Mouse (Mus musculus): ENCODE measurements around the gene Taco1. TPM values are rescaled to one million over a fixed set of nuclear protein-coding genes. Genes with fewer than 3 reads are reported as not detected.

The Taco1 gene
- total RNA-seq (2012; rRNA removed), result 12.6 and 17.4 TPM in 2 replicates

- Histone ChIP-seq H3K4me3 (ENCODE audit: insufficient read depth in 1 of 2, low read depth in 1 of 2, low read length in 2 of 2, poor library complexity in 1 of 2, severe bottlenecking in 1 of 2) (peak within 1 kb of the TSS; percentile 81 to 95), H3K27ac (ENCODE audit: insufficient read depth, low read depth, low read length, poor library complexity, severe bottlenecking) (no peak within 1 kb of the TSS)
These were observed at the start of gene Taco1 for GRCm38 (mm10) chr11:106065923-106066571. Gene Taco1, plus strand, starts transcription at chr11:106066061.

GRCm38 (mm10) chr11:106016440-106016839 is 49.4 kb upstream of the Taco1 start:
- TF ChIP-seq ZC3H11A (IDR thresholded peaks at IDR 0.05; ENCODE audit: borderline replicate concordance, low read depth, low read length) (no peak), ZNF384 (IDR thresholded peaks at IDR 0.05; ENCODE audit: low read depth, low read length) (no peak), HCFC1 (IDR thresholded peaks at IDR 0.05; ENCODE audit: borderline replicate concordance, insufficient read depth, low read length) (no peak), MAFK (IDR thresholded peaks at IDR 0.05; ENCODE audit: insufficient read depth, low read depth, low read length) (no peak), CHD2 (IDR thresholded peaks at IDR 0.05; ENCODE audit: low read depth, low read length) (no peak)
- DNase-seq (ENCODE audit: low read depth, low spot score), result no peak
- Histone ChIP-seq H3K9ac (ENCODE audit: insufficient read depth, low read depth, low read length, poor library complexity, severe bottlenecking) (no peak overlapping the region), H3K4me3 (ENCODE audit: insufficient read depth in 1 of 2, low read depth in 1 of 2, low read length in 2 of 2, poor library complexity in 1 of 2, severe bottlenecking in 1 of 2) (no peak overlapping the region), H3K9me3 (ENCODE audit: control insufficient read depth, insufficient read depth, low read depth, low read length) (no peaks in the 10 kb centered on the region), H3K4me1 (ENCODE audit: control insufficient read depth in 2 of 2, insufficient read depth in 2 of 2, low read length in 2 of 2, poor library complexity in 1 of 2) (peaks cover 4 to 5% of the 10 kb centered on the region in 2 experiments; a peak in 2 of 4 replicates), H3K36me3 (ENCODE audit: control insufficient read depth, insufficient read depth, low read length, poor library complexity, severe bottlenecking) (no peaks in the 10 kb centered on the region), H3K27ac (ENCODE audit: insufficient read depth, low read depth, low read length, poor library complexity, severe bottlenecking) (no peak overlapping the region)
- in situ Hi-C loops (cut with MboI; ENCODE audit: low sequenced_read_pairs in 2 of 2, unreplicated experiment in 2 of 2), result no loop called here

More at GRCm38 (mm10) chr11:106065923-106066571, at the start of gene Taco1:
- peak; percentile 95 for DNase-seq (ENCODE audit: low read depth, low spot score)
- Histone ChIP-seq H3K9me3 (ENCODE audit: control insufficient read depth, insufficient read depth, low read depth, low read length) (no peaks in the 10 kb centered on the region), H3K36me3 (ENCODE audit: control insufficient read depth, insufficient read depth, low read length, poor library complexity, severe bottlenecking) (no peaks in the 10 kb centered on the region), H3K4me1 (ENCODE audit: control insufficient read depth in 2 of 2, insufficient read depth in 2 of 2, low read length in 2 of 2, poor library complexity in 1 of 2) (no peaks in the 10 kb centered on the region; a peak in 1 of 4 replicates), H3K9ac (ENCODE audit: insufficient read depth, low read depth, low read length, poor library complexity, severe bottlenecking) (peak within 1 kb of the TSS; percentile 85)
- TF ChIP-seq ZNF384 (IDR thresholded peaks at IDR 0.05; ENCODE audit: low read depth, low read length) (no peak), CHD2 (IDR thresholded peaks at IDR 0.05; ENCODE audit: low read depth, low read length) (peak; percentile 85), HCFC1 (IDR thresholded peaks at IDR 0.05; ENCODE audit: borderline replicate concordance, insufficient read depth, low read length) (peak; percentile 91)
- in situ Hi-C loops (cut with MboI; ENCODE audit: low sequenced_read_pairs in 2 of 2, unreplicated experiment in 2 of 2), result no loop called here

- no peak overlapping the region for H3K27ac ChIP-seq (ENCODE audit: insufficient read depth, low read depth, low read length, poor library complexity, severe bottlenecking)
- DNase-seq (ENCODE audit: low read depth, low spot score), result no peak
- in situ Hi-C loops (cut with MboI; ENCODE audit: low sequenced_read_pairs in 2 of 2, unreplicated experiment in 2 of 2), result no loop called here
- H3K4me3 ChIP-seq (ENCODE audit: insufficient read depth in 1 of 2, low read depth in 1 of 2, low read length in 2 of 2, poor library complexity in 1 of 2, severe bottlenecking in 1 of 2), result peak overlapping the region; percentile 43 to 69
- H3K36me3 ChIP-seq (ENCODE audit: control insufficient read depth, insufficient read depth, low read length, poor library complexity, severe bottlenecking), result peaks cover 3% of the 10 kb centered on the region; the same call in 1 of the 2 replicates
- H3K4me1 ChIP-seq (ENCODE audit: control insufficient read depth in 2 of 2, insufficient read depth in 2 of 2, low read length in 2 of 2, poor library complexity in 1 of 2), result peaks cover 4 to 5% of the 10 kb centered on the region in 2 experiments; a peak in 2 of 4 replicates
- TF ChIP-seq ZC3H11A (IDR thresholded peaks at IDR 0.05; ENCODE audit: borderline replicate concordance, low read depth, low read length) (no peak), HCFC1 (IDR thresholded peaks at IDR 0.05; ENCODE audit: borderline replicate concordance, insufficient read depth, low read length) (no peak), CHD2 (IDR thresholded peaks at IDR 0.05; ENCODE audit: low read depth, low read length) (no peak), ZNF384 (IDR thresholded peaks at IDR 0.05; ENCODE audit: low read depth, low read length) (no peak), MAFK (IDR thresholded peaks at IDR 0.05; ENCODE audit: insufficient read depth, low read depth, low read length) (no peak)
- H3K9ac ChIP-seq (ENCODE audit: insufficient read depth, low read depth, low read length, poor library complexity, severe bottlenecking), result peak overlapping the region; percentile 52
- no peaks in the 10 kb centered on the region for H3K9me3 ChIP-seq (ENCODE audit: control insufficient read depth, insufficient read depth, low read depth, low read length)
These were observed 45.7 kb upstream of the Taco1 start for GRCm38 (mm10) chr11:106020051-106020763.

GRCm38 (mm10) chr11:106025774-106026173 is 40.1 kb upstream of the Taco1 start:
- H3K27ac ChIP-seq (ENCODE audit: insufficient read depth, low read depth, low read length, poor library complexity, severe bottlenecking), result no peak overlapping the region
- H3K9me3 ChIP-seq (ENCODE audit: control insufficient read depth, insufficient read depth, low read depth, low read length), result no peaks in the 10 kb centered on the region
- no peaks in the 10 kb centered on the region for H3K4me1 ChIP-seq (ENCODE audit: control insufficient read depth in 2 of 2, insufficient read depth in 2 of 2, low read length in 2 of 2, poor library complexity in 1 of 2)
- no peak for DNase-seq (ENCODE audit: low read depth, low spot score)
- H3K36me3 ChIP-seq (ENCODE audit: control insufficient read depth, insufficient read depth, low read length, poor library complexity, severe bottlenecking), result peaks cover 3% of the 10 kb centered on the region; the same call in 1 of the 2 replicates
- H3K9ac ChIP-seq (ENCODE audit: insufficient read depth, low read depth, low read length, poor library complexity, severe bottlenecking), result no peak overlapping the region
- no peak for TF ChIP-seq MAFK (IDR thresholded peaks at IDR 0.05; ENCODE audit: insufficient read depth, low read depth, low read length)
- TF ChIP-seq HCFC1 (IDR thresholded peaks at IDR 0.05; ENCODE audit: borderline replicate concordance, insufficient read depth, low read length), result no peak
- no peak for TF ChIP-seq CHD2 (IDR thresholded peaks at IDR 0.05; ENCODE audit: low read depth, low read length)
- no peak for TF ChIP-seq ZNF384 (IDR thresholded peaks at IDR 0.05; ENCODE audit: low read depth, low read length)
- no peak for TF ChIP-seq ZC3H11A (IDR thresholded peaks at IDR 0.05; ENCODE audit: borderline replicate concordance, low read depth, low read length)
- no peak overlapping the region for H3K4me3 ChIP-seq (ENCODE audit: insufficient read depth in 1 of 2, low read depth in 1 of 2, low read length in 2 of 2, poor library complexity in 1 of 2, severe bottlenecking in 1 of 2)
- in situ Hi-C loops (cut with MboI; ENCODE audit: low sequenced_read_pairs in 2 of 2, unreplicated experiment in 2 of 2), result no loop called here
